Mouse (Mus musculus) gonadal fat pad, adult 2 months (tissue): Measurements from ENCODE around the gene Clec12a. TPM values are rescaled to one million over a fixed set of nuclear protein-coding genes. Genes with fewer than 3 reads are reported as not detected.

Experiments used
- DNase-seq: peaks from one replicate; pipeline ENCODE4 v3.0.0-alpha.2; 2012; ENCODE audit warnings: low read depth
- polyA plus RNA-seq: library from polyadenylated mRNA; depleted of rRNA; stranded (reverse); fragments of >200 nt; gene quantifications from 2 replicates; pipeline ENCODE4 v1.2.3, GENCODE M21; 2012; rRNA removed

The Clec12a gene
- polyA plus RNA-seq, 1 experiment: 2.1 TPM

DNA sequence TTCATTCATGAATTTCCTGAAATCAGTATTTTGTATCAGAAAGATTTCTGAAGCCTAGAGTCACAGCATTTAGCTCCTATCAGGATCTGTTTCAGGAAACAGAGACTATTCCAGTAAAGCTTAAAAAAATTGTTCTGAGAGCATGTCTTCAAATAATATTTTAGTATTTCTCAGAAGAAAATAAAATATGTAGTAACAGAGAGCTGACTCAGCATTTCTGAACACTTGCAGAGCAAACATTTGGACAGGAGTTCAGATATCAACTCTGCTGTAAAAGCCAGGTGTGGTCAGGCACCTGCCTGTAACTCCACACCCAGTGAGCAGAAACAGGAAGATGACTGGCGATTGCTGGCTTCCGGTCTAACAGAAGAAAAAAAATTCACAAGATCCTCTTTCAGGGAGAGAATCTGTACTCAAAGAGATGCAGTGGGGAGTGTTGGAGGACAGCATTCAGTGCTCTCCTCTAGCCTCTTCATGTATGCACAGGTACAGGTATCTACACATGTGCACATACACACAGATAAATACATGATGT lies 32.5 kb downstream of the Clec12a start:
- DNase-seq: no peak

- DNase-seq: no peak
Observed at GRCm38 (mm10) chr6:129380454-129380853, 38.0 kb downstream of the Clec12a start.

DNA sequence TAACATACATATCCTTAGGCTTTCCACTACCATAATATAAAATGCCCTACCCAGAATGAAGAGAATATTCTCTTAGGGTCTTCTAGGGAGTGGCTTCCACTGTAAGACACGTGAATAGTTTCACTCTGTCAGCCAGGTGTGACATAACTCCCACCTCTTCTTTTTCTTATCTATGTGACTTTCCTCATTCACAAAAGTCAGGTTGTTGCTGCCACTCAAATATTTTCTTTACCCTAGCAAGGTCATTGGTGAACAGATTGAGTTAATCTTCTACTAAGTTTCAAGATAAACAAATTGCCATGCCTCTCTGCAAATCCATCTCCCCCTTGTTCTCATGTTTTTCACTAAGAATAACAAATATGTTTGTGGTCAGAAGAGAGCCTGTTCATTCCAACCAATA lies 39.2 kb downstream of the Clec12a start:
- DNase-seq: no peak

DNA sequence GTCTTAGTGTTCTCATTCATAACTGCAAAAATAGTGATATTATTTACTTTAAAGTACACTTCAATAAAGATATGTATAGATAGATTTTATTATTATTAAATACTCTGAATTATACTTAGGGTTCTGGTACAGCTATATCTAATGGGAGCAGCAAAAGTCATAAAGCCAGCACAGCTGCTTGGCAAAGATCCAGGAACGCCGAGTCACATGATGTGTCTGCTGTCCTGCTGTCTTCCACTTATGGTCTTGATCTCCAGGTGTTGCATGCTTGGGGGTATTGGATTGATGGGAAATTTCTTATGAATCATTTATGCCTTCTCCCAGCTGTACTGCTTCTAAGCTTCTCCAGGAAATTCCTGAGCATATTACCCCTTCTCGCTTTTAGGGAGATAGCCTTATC lies 41.0 kb downstream of the Clec12a start:
- DNase-seq: no peak

GRCm38 (mm10) chr6:129385000-129385399 lies 42.5 kb downstream of the Clec12a start:
- DNase-seq: no peak

- no peak for DNase-seq
Observed at GRCm38 (mm10) chr6:129385774-129386173, 43.3 kb downstream of the Clec12a start, which contains the start of gene Clec12b. TSS of gene Clec12b (minus strand) at chr6:129385874.

- DNase-seq: no peak
Observed at GRCm38 (mm10) chr6:129393087-129393720, 50.7 kb downstream of the Clec12a start.

DNA sequence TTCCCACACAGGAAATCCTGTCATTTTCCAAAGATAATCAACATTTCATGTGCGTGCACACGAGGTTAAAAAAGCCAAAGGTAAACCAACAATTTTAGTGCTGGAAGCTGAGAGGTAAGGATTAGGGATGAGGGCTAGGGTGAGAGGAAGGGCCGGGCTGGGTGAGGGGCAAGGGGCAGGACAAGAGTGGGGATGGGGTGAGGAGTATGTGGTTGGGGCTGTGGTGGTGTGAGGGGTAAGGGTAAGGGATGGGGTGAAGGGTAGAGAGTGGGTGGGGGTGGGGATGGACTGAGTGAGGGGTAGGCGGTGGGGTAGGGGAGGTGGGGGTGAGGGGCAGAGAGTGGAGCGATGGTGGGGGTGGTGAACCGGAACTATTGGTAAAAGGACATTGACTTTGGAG lies 51.2 kb downstream of the Clec12a start:
- DNase-seq: no peak

DNA sequence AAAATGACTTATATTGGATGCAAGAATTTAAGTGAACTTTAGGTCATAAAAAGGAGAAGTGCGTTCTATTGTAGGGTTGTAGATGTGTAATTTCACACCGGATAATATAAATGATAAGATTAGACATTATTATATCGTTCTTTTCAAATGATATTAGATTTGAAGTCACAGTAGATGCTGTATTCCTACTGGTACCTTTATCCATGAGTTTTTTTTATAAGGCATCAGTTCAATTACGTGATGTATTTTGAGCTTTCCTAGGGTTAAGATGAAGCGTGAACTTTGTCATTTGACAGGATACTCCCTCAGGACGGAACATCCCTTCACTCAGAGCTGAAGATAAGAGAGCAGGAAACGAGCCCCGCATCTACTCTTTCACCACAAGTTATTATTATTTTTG lies 54.5 kb downstream of the Clec12a start, which contains the start of gene Clec1b:
TSS of gene Clec1b (plus strand) at position 301 of the 400 bp plus-strand sequence.
- DNase-seq: no peak

- DNase-seq: no peak
Observed at GRCm38 (mm10) chr6:129399945-129400344, 57.5 kb downstream of the Clec12a start.

- no peak for DNase-seq
Observed at GRCm38 (mm10) chr6:129402404-129402803, 59.9 kb downstream of the Clec12a start.

- DNase-seq: peak; percentile 59
Observed at GRCm38 (mm10) chr6:129403391-129403790, 60.9 kb downstream of the Clec12a start.

- no peak for DNase-seq
Observed at GRCm38 (mm10) chr6:129405999-129406398, 63.5 kb downstream of the Clec12a start.

- no peak for DNase-seq
Observed at GRCm38 (mm10) chr6:129407324-129407723, 64.8 kb downstream of the Clec12a start.

GRCm38 (mm10) chr6:129408562-129408961 lies 66.1 kb downstream of the Clec12a start, which contains the start of gene Clec9a:
TSS of gene Clec9a (plus strand) at chr6:129408862.
- no peak for DNase-seq

GRCm38 (mm10) chr6:129414177-129414576 lies 71.7 kb downstream of the Clec12a start:
- no peak for DNase-seq

Other genes starting within 250 kb of the Clec12a start
- gene Clec2e, start 241.8 kb upstream of the Clec12a start, polyA plus RNA-seq: 0.06 and 0.14 TPM in 2 replicates
- 56.0 and 78.2 TPM in 2 replicates for gene Clec2d, start 162.1 kb upstream of the Clec12a start, polyA plus RNA-seq
- gene Cd69, start 67.3 kb upstream of the Clec12a start, polyA plus RNA-seq: 0.16 and 0.47 TPM in 2 replicates
- 1.5 and 2.9 TPM in 2 replicates for gene 4922502D21Rik, start 10.9 kb upstream of the Clec12a start, polyA plus RNA-seq
- 0.09 and 0.20 TPM in 2 replicates for gene Clec12b, start 43.2 kb downstream of the Clec12a start, polyA plus RNA-seq
- not detected in 2 replicates for gene Clec1b, start 54.6 kb downstream of the Clec12a start, polyA plus RNA-seq
- 0.78 and 0.98 TPM in 2 replicates for gene Clec9a, start 66.2 kb downstream of the Clec12a start, polyA plus RNA-seq
- gene Clec1a, start 109.3 kb downstream of the Clec12a start, polyA plus RNA-seq: 1.2 and 2.3 TPM in 2 replicates
- gene Olr1, start 164.5 kb downstream of the Clec12a start, polyA plus RNA-seq: 0.15 and 0.16 TPM in 2 replicates
- gene Tmem52b, start 169.9 kb downstream of the Clec12a start, polyA plus RNA-seq: 0.07 and 0.33 TPM in 2 replicates
- gene Gabarapl1, start 190.5 kb downstream of the Clec12a start, polyA plus RNA-seq: 103 and 116 TPM in 2 replicates
- 0.18 and 0.20 TPM in 2 replicates for gene Klre1, start 235.2 kb downstream of the Clec12a start, polyA plus RNA-seq
- 0.16 and 0.37 TPM in 2 replicates for gene Klrd1, start 249.1 kb downstream of the Clec12a start, polyA plus RNA-seq